Mouse (Mus musculus) cortical plate, adult 2 months (tissue): ENCODE data around the gene Cdcp2.

Experiments used
- CTCF ChIP-seq: fragments of 200-500 bp; IDR thresholded peaks from 2 replicates; pipeline ENCODE4 v1.5.1; 2011; ENCODE audit warnings: mild to moderate bottlenecking, control low read depth, low read length; ENCODE audit not compliant: insufficient read depth; ENCODE audit errors: extremely low read depth
- POLR2A ChIP-seq: fragments of 200-500 bp; IDR thresholded peaks from 2 replicates; pipeline ENCODE4 v1.6.1; 2011; ENCODE audit warnings: mild to moderate bottlenecking, low read length, control low read depth; ENCODE audit not compliant: insufficient read depth; ENCODE audit errors: extremely low read depth

DNA sequence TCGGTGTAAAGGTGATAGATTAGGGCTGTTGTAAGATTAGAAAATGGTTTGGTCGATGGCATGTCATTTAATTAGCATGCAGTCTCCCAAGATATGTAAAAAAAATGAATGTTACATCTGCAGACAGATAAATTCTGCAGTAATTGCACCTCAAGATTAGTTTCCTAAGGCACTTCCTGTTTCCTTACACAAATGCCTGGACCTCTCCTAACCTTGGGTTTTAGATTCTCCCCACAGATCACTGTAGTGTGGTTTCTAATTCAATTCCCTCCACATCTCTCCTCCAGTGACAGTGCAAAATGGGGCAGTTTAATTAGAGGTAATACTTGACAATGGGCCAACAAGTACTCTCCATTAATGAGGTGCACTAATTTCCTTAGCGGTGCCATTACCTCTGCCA lies 33.5 kb upstream of the Cdcp2 start:
- TF ChIP-seq CTCF (no peak), POLR2A (no peak)
